Mouse (Mus musculus) adrenal gland, postnatal 10 days (tissue): Measurements from ENCODE around the gene Cyp8b1. TPM values are rescaled to one million over a fixed set of nuclear protein-coding genes. Genes with fewer than 3 reads are reported as not detected.

Experiments
- DNase-seq: peaks from one replicate; pipeline ENCODE4 v3.0.0; 2021; ENCODE audit warnings: mixed read lengths
- long read RNA-seq, 2 experiments: library from polyadenylated mRNA; stranded (forward); transcript quantifications; one replicate each; pipeline ENCODE4 v2.0.0; 2021
- total RNA-seq, 2 experiments: library from RNA; stranded (reverse); gene quantifications; 2 replicates each; pipeline ENCODE4 v1.2.3; 2021

The Cyp8b1 gene
- total RNA-seq, result 10 to 100 TPM; 16.2 to 27.8 TPM
- long read RNA-seq, experiment 1, transcript Cyp8b1-201 (1 exons, 1,950 nt), result major isoform, 58 of 60 reads
- long read RNA-seq, experiment 1, partial matches to known transcripts, result 0 of 60 reads
- long read RNA-seq, experiment 1, other reads (novel, unspliced or antisense), result 2 of 60 reads
- long read RNA-seq, experiment 2, partial matches to known transcripts, result 0 of 4 reads
- long read RNA-seq, experiment 2, other reads (novel, unspliced or antisense), result 0 of 4 reads

- DNase-seq, result peak; percentile 78
These were observed at the start of gene Cyp8b1 for GRCm38 (mm10) chr9:121916102-121916501. TSS of gene Cyp8b1 (minus strand) at chr9:121916305.

GRCm38 (mm10) chr9:121964941-121965340 is 48.8 kb upstream of the Cyp8b1 start:
- DNase-seq, result no peak

GRCm38 (mm10) chr9:121959966-121960635 is 44.0 kb upstream of the Cyp8b1 start:
- no peak for DNase-seq

- DNase-seq, result no peak
These were observed 36.5 kb upstream of the Cyp8b1 start for GRCm38 (mm10) chr9:121952596-121952995.

DNA sequence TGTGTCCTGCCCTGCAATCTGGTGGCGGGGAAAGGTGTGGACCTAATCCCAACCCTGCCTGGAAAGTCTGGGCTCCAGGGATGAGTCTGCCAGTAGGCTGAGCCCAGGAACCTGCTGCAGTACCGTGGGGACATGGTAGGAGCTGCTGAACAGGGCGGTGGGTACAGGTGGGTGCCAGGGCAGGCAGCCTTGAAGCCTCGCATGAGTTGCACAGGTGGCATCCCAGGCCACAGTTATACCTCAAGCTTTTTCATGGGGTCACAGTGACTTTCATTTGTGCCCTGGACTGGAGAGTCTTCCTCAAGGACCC is 35.0 kb upstream of the Cyp8b1 start:
- DNase-seq, result no peak

GRCm38 (mm10) chr9:121950418-121951113 is 34.5 kb upstream of the Cyp8b1 start, which contains the start of gene Fam198a:
TSS of gene Fam198a (plus strand) at chr9:121950988.
- peak; percentile 95 for DNase-seq

DNA sequence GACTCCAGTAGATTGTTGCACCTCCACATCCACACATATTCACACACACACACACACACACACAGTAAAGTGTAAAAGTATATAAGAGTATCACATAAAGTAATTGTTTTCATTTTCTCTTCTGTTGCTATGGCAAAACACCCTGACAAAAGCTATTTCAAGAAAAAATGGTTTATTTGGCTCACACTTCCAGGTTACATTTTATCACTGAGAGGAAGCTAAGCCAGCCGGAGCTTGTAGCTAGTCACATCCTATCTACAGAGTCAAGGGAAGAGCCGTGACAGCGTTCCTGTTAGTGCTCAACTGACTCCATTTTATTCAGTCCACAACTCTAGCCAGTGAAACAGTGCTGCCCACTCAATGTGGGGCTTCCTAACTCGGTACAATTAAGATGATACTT is 32.3 kb upstream of the Cyp8b1 start:
- DNase-seq, result no peak

GRCm38 (mm10) chr9:121947784-121948183 is 31.7 kb upstream of the Cyp8b1 start:
- DNase-seq, result peak; percentile 79

DNA sequence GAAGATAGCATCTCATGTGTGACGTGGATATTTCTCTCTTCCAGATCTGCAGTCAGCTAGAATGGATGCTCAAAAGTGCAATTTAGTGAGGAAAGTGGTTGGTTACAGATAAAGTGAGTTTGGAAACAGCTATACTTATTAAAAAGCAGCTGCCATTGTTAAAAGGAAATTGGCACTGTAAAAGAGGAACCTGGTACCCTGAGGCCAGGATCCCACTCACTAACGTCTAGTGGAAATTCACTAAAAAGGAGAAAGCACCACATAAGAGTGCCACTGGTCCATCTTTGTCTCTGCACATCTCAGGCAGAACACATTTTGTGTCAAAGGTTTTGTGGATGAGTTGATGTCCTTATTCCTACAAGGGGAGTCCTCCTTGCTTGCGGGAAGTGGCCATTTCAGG is 27.5 kb upstream of the Cyp8b1 start:
- DNase-seq, result no peak

DNA sequence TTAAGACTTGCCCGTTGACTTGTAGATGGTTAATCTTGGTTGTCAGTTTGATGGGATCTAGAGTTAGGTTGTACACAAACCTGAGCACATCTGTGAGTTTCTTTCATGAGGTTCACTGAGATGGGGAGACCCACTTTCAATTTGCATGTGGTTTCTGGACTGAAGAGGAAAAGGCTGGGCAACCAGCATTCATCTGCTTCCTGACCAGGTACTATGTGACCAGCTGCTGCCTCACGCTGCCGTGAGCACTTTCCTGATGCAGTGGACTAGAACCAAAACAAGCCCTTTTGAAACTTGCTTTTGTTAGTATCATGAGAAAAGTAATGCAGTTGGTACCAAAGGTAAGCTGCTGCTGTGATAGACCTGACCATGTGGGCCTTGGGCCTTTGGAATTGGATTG is 26.9 kb upstream of the Cyp8b1 start:
- no peak for DNase-seq

- DNase-seq, result no peak
These were observed 21.8 kb upstream of the Cyp8b1 start for GRCm38 (mm10) chr9:121937944-121938355.

- no peak for DNase-seq
These were observed 21.4 kb upstream of the Cyp8b1 start for GRCm38 (mm10) chr9:121937451-121937864.

- no peak for DNase-seq
These were observed 20.8 kb upstream of the Cyp8b1 start for GRCm38 (mm10) chr9:121936952-121937351.

DNA sequence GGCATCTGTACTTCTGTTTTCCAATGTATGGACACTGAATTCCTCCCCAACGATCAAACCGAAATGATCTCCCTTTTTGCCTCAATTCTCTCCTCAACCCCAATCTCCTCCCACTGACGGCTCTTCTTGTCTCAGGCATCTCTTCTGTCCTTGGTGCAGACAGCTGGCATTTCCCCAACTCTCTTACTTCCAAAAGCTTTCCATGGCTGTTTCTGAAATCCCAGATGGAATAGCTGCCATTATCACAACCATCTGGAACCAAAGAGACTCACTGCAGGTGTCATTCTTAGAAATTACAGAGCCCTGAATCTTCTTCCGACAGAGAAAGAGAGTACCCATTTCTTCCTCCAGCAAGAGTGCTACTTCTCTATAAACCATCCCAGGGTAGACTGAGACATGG is 18.8 kb upstream of the Cyp8b1 start:
- DNase-seq, result no peak

GRCm38 (mm10) chr9:121928498-121928897 is 12.4 kb upstream of the Cyp8b1 start:
- DNase-seq, result peak; percentile 62

DNA sequence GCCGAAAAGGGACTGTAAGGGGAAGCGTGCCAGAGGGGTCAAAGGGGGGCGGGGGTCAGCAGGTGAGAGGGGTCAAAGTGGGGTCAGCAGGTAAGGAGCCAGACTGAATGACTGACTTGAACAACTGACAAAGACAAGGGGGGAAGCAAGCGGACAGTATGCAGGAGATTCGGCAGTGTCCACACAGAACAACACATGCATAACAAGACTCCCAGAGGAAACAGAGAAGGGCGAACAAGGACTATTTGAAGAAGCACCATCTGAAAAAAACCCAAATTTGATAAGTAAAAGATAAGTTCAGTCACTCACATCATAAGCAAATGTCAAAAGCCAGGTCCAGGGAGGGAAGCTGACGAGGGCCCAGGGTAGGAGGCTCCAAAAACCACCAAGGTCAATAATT is 11.6 kb upstream of the Cyp8b1 start:
- no peak for DNase-seq

DNA sequence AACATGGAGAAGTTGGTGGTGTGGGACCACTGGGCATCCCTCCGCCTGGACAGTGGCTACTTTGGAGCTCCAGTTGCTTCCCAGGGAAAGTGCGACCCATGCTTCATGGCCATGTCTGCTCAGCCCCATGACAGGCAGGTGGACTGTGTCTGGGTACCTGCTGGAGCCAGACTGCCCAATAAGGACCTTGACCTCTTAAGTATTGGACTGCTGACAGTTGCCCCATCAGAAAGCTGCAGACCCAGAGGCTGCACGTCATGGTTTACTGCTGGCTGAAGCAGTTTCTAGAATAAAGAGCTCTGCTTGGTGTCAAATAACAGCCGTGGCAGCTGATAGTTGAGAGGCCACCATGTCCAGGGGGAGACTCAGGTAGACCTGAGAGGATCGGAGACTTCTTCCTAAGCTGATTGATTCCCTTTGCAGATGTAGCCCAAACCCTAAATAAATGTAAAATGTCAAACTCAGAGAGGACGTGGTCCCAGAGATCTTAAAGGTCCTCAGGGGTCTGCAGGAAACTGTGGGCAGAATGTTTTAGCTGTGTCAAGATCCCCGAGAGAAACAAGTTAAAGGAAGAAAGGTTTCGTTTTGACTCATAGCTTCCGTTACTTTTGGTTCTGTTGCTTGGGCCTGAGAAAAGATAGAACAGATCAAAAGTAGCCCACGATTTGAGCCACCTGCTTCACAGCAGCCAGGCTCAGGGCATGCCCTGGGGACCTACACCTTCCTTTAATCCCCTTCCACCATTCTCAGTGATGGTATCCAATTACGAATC is 10.7 kb upstream of the Cyp8b1 start:
- no peak for DNase-seq

DNA sequence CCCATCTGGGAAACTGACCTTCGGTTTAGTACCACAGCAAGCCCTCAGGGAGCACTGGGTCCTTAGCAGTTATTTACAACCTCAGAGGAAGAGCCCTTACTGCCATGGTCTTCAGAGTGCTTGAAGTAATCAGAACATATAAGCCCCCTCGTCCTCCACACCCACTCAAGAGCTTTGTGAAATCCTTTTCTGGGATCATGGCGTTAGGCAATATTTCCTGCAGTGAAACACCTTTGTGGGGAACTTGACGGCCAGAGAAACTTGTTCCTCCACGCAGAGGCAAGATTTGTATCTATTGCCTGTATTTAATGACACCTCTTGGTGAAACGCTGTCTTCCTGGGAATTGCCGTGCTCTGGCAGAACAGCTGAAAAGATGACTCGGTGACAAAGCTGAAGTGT is 9.9 kb upstream of the Cyp8b1 start:
- DNase-seq, result no peak

GRCm38 (mm10) chr9:121924901-121925560 is 8.9 kb upstream of the Cyp8b1 start:
- DNase-seq, result no peak

DNA sequence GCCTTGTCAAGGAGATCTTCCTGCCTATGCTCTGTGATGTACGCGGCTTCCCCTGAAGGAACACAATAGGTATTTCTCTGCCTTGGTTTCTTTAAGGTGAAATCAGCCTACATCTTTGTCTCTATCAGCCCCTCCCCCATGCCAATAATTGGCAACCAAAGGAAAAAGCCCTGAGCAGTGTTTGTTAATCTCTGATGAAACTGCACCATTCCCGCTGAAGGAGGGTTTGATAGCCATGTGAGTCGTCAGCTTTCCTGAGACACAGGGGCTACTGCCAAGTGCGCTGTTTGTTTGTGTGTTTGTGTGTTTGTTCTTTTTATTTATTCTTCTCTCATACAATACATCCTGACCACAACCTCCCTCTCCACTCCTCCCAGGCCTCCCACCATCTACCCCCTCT is 7.8 kb upstream of the Cyp8b1 start:
- no peak for DNase-seq

- no peak for DNase-seq
These were observed 7.3 kb upstream of the Cyp8b1 start for GRCm38 (mm10) chr9:121923443-121923842.

- peak; percentile 61 for DNase-seq
These were observed 3.0 kb upstream of the Cyp8b1 start for GRCm38 (mm10) chr9:121919027-121919501.
